In the genomic region with DNA sequence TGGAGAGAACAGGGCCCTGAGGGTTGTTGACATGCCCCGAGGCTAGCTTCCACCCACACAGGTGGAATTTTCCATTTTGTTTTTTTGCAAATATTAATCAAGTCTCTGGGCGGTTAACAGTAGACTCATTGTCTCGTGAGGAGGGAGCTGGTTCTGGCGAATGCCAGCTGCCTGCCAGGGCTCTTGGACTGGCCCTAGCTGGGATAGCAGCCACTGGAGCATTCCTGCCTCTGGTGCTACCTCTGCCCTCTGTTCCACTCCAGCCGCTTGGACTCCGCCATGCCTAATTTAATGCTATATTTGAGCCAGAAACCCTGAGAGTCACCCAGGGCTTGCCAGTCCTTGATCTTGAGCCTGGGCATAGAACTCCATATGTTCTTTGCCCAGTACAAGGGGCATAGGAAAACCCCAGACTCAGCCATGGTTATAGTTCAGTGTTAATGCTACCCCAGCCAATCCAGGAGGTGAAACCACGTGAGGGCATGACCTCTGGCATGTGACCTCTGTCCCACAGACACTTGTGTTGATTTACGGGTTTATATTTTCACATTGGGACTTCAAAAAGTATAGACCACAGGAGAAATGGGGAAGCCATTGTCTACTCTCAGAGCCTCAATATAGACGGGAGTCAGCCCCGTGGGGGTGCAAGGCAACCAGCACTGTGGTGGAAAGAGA, we compare ENCODE assay signal across 12 mouse cellular contexts. TPM values are rescaled to one million over a fixed set of nuclear protein-coding genes. Genes with fewer than 3 reads are reported as not detected.
DNase-seq lines count a peak whose midpoint lies in the region; ATAC-seq and TF ChIP-seq lines count a peak whose summit lies in the region.
"Had no signal": no experiment of that assay in that cellular context is flagged by ENCODE, and none has a peak within 500 bp of the region (broad histone marks: within the 10 kb centered on the region; RNA-seq: fewer than 3 reads in every experiment).

No protein-coding gene starts in this region.

- H3K36me3 ChIP-seq in hindbrain, postnatal 0 days (ENCODE audit: insufficient read depth, low read length), result no peaks in the 10 kb centered on the region
- no peaks in the 10 kb centered on the region for H3K36me3 ChIP-seq in hindbrain, embryonic 11.5 days (ENCODE audit: control insufficient read depth, insufficient read depth, low read length)
- no peaks in the 10 kb centered on the region for H3K36me3 ChIP-seq in kidney, postnatal 0 days (ENCODE audit: insufficient read depth, low read length)
- no peaks in the 10 kb centered on the region for H3K36me3 ChIP-seq in lung, postnatal 0 days (ENCODE audit: insufficient read depth, low read length)

- H3K9ac ChIP-seq in hindbrain, postnatal 0 days (replicated peaks; ENCODE audit: low read length), result no peak overlapping the region
- no peak overlapping the region for H3K9ac ChIP-seq in hindbrain, embryonic 11.5 days (ENCODE audit: low read depth, low read length)
- no peak overlapping the region for H3K9ac ChIP-seq in kidney, postnatal 0 days (ENCODE audit: low read depth, low read length)
- no peak overlapping the region for H3K9ac ChIP-seq in lung, postnatal 0 days (replicated peaks; ENCODE audit: low read depth)

- no peak overlapping the region for H3K4me3 ChIP-seq in hindbrain, postnatal 0 days (ENCODE audit: low read length)
- no peak overlapping the region for H3K4me3 ChIP-seq in hindbrain, embryonic 11.5 days (ENCODE audit: low read depth, low read length)
- H3K4me3 ChIP-seq in kidney, postnatal 0 days (replicated peaks; ENCODE audit: low read depth, low read length), result no peak overlapping the region
- no peak overlapping the region for H3K4me3 ChIP-seq in lung, postnatal 0 days (ENCODE audit: low read depth, low read length)

- no peak overlapping the region for H3K4me2 ChIP-seq in hindbrain, postnatal 0 days (ENCODE audit: low read depth, low read length)
- H3K4me2 ChIP-seq in hindbrain, embryonic 11.5 days (replicated peaks; ENCODE audit: low read depth, low read length), result no peak overlapping the region
- H3K4me2 ChIP-seq in kidney, postnatal 0 days (ENCODE audit: low read length), result no peak overlapping the region
- no peak overlapping the region for H3K4me2 ChIP-seq in lung, postnatal 0 days (replicated peaks; ENCODE audit: low read depth, low read length)

- no peaks in the 10 kb centered on the region for H3K9me3 ChIP-seq in hindbrain, postnatal 0 days (ENCODE audit: low read length)
- no peaks in the 10 kb centered on the region for H3K9me3 ChIP-seq in hindbrain, embryonic 11.5 days (ENCODE audit: control insufficient read depth, low read length)
- no peaks in the 10 kb centered on the region for H3K9me3 ChIP-seq in kidney, postnatal 0 days (replicated peaks; ENCODE audit: low read length)
- no peaks in the 10 kb centered on the region for H3K9me3 ChIP-seq in lung, postnatal 0 days (ENCODE audit: low read length)

- peak; percentile 28 for DNase-seq in hindbrain, postnatal 0 days (ENCODE audit: low spot score)
- DNase-seq in hindbrain, embryonic 11.5 days (ENCODE audit: low spot score), result no peak
- DNase-seq in 3T3-L1 (ENCODE audit: low read depth, low spot score), result peak; percentile 62
- DNase-seq in NIH3T3 (ENCODE audit: low read depth), result peak; percentile 40
- DNase-seq in kidney, postnatal 0 days (ENCODE audit: low spot score), result no peak
- no peak for DNase-seq in yolk sac, embryonic 10.5 days (ENCODE audit: low spot score)
- DNase-seq in lung, postnatal 0 days (ENCODE audit: low spot score), result no peak
- DNase-seq: cerebellum, adult 11 months; lung, adult 2 months had no signal

- no peak for TF ChIP-seq CTCF in hindbrain, postnatal 0 days (IDR thresholded peaks at IDR 0.05; ENCODE audit: low read depth)
- no peak for TF ChIP-seq CTCF in kidney, postnatal 0 days (IDR thresholded peaks at IDR 0.05; ENCODE audit: low read depth)
- no peak for TF ChIP-seq CTCF in lung, postnatal 0 days (IDR thresholded peaks at IDR 0.05)

- no peak for ATAC-seq in hindbrain, postnatal 0 days
- no peak for ATAC-seq in hindbrain, embryonic 11.5 days (ENCODE audit: low FRiP score)
- ATAC-seq in kidney, postnatal 0 days (replicated peaks; ENCODE audit: low FRiP score, low read depth), result peak; percentile 50
- no peak for ATAC-seq in granulocyte monocyte progenitor cell, adult 5-6 weeks (replicated peaks; ENCODE audit: poor library complexity, severe bottlenecking)
- no peak for ATAC-seq in lung, postnatal 0 days
- ATAC-seq: intestine, postnatal 0 days had no signal

- H3K27me3 ChIP-seq in hindbrain, postnatal 0 days (ENCODE audit: insufficient read depth, low read length), result no peaks in the 10 kb centered on the region
- H3K27me3 ChIP-seq in hindbrain, embryonic 11.5 days (ENCODE audit: control insufficient read depth, insufficient read depth, low read length), result peaks cover 12% of the 10 kb centered on the region
- no peaks in the 10 kb centered on the region for H3K27me3 ChIP-seq in kidney, postnatal 0 days (ENCODE audit: insufficient read depth, low read length)
- 0 out of 2 replicates have a peak, but pooled peaks cover 3% of the 10 kb centered on the region for H3K27me3 ChIP-seq in lung, postnatal 0 days (replicated peaks; ENCODE audit: insufficient read depth, low read length)

- 56% methylated on average over 10 of the region's 10 CpGs for WGBS in hindbrain, postnatal 0 days
- WGBS in hindbrain, embryonic 11.5 days, result 87% methylated on average over 10 of the region's 10 CpGs
- WGBS in kidney, postnatal 0 days, result 54% methylated on average over 10 of the region's 10 CpGs
- WGBS in lung, postnatal 0 days, result 64% methylated on average over 10 of the region's 10 CpGs

- no peak for TF ChIP-seq EP300 in lung, postnatal 0 days (IDR thresholded peaks at IDR 0.05)

- H3K27ac ChIP-seq in hindbrain, postnatal 0 days, result no peak overlapping the region
- no peak overlapping the region for H3K27ac ChIP-seq in hindbrain, embryonic 11.5 days (ENCODE audit: low read depth, low read length)
- peak overlapping the region; percentile 85 for H3K27ac ChIP-seq in kidney, postnatal 0 days
- H3K27ac ChIP-seq in lung, postnatal 0 days (ENCODE audit: low read length), result no peak overlapping the region

- peaks cover 8% of the 10 kb centered on the region for H3K4me1 ChIP-seq in hindbrain, postnatal 0 days (ENCODE audit: insufficient read depth, low read length)
- H3K4me1 ChIP-seq in hindbrain, embryonic 11.5 days (replicated peaks; ENCODE audit: control insufficient read depth, insufficient read depth, low read length), result 0 out of 2 replicates have a peak, but pooled peaks cover 2% of the 10 kb centered on the region
- peaks cover 12% of the 10 kb centered on the region; the same call in 1 of the 2 replicates for H3K4me1 ChIP-seq in kidney, postnatal 0 days (replicated peaks; ENCODE audit: insufficient read depth, low read length)
- H3K4me1 ChIP-seq in lung, postnatal 0 days (ENCODE audit: insufficient read depth, low read depth, low read length), result peaks cover 4% of the 10 kb centered on the region; the same call in 1 of the 2 replicates

RNA-seq across cellular contexts. Expression of a gene that starts 3.2 kb away (rescaled TPM):
- 1.3 TPM in 2 replicates for total RNA-seq in hindbrain, postnatal 0 days (2014; rRNA removed)
- polyA plus RNA-seq in hindbrain, postnatal 0 days (2015; fragmentation: Nextera tagmentation; extraction: Ambion mirVana), result 0.30 and 0.58 TPM in 2 replicates
- polyA plus RNA-seq in hindbrain, embryonic 11.5 days (2014; fragmentation: Nextera tagmentation; extraction: Ambion mirVana), result 0.04 TPM in 1 of 2 replicates, not detected in the other
- 4.1 and 4.3 TPM in 2 replicates for polyA plus RNA-seq in kidney, postnatal 0 days (2015; fragmentation: Nextera tagmentation; extraction: Ambion mirVana)
- total RNA-seq in granulocyte monocyte progenitor cell, adult 5-6 weeks (2014; fragmentation: Nextera tagmentation), result 95.5 and 110 TPM in 2 replicates
- 95.6 and 95.7 TPM in 2 replicates for total RNA-seq in granulocyte monocyte progenitor cell, adult 5-6 weeks (2017)
- 0.80 and 1.5 TPM in 2 replicates for polyA plus RNA-seq in lung, postnatal 0 days (2015; fragmentation: Nextera tagmentation; extraction: Ambion mirVana)
- polyA plus RNA-seq: forebrain, embryonic 11.5 days had no signal

RNA-seq across cellular contexts. Expression of a gene that starts 3.3 kb away (rescaled TPM):
- total RNA-seq in hindbrain, postnatal 0 days (2014; rRNA removed), result 0.18 and 0.58 TPM in 2 replicates
- 0.86 and 0.94 TPM in 2 replicates for polyA plus RNA-seq in hindbrain, postnatal 0 days (2015; fragmentation: Nextera tagmentation; extraction: Ambion mirVana)
- polyA plus RNA-seq in hindbrain, embryonic 11.5 days (2014; fragmentation: Nextera tagmentation; extraction: Ambion mirVana), result 0.96 and 0.97 TPM in 2 replicates
- 1.9 and 2.1 TPM in 2 replicates for polyA plus RNA-seq in kidney, postnatal 0 days (2015; fragmentation: Nextera tagmentation; extraction: Ambion mirVana)
- total RNA-seq in granulocyte monocyte progenitor cell, adult 5-6 weeks (2014; fragmentation: Nextera tagmentation), result 4.0 and 13.5 TPM in 2 replicates
- 5.2 and 7.2 TPM in 2 replicates for total RNA-seq in granulocyte monocyte progenitor cell, adult 5-6 weeks (2017)
- polyA plus RNA-seq in lung, postnatal 0 days (2015; fragmentation: Nextera tagmentation; extraction: Ambion mirVana), result 0.11 and 0.31 TPM in 2 replicates

RNA-seq across cellular contexts. Expression of a gene that starts 33.9 kb away (rescaled TPM):
- 38.0 and 40.0 TPM in 2 replicates for total RNA-seq in hindbrain, postnatal 0 days (2014; rRNA removed)
- polyA plus RNA-seq in hindbrain, postnatal 0 days (2015; fragmentation: Nextera tagmentation; extraction: Ambion mirVana), result 51.3 and 54.9 TPM in 2 replicates
- 81.8 and 82.3 TPM in 2 replicates for polyA plus RNA-seq in hindbrain, embryonic 11.5 days (2014; fragmentation: Nextera tagmentation; extraction: Ambion mirVana)
- polyA plus RNA-seq in kidney, postnatal 0 days (2015; fragmentation: Nextera tagmentation; extraction: Ambion mirVana), result 49.4 and 51.5 TPM in 2 replicates
- 28.3 and 35.6 TPM in 2 replicates for total RNA-seq in granulocyte monocyte progenitor cell, adult 5-6 weeks (2014; fragmentation: Nextera tagmentation)
- total RNA-seq in granulocyte monocyte progenitor cell, adult 5-6 weeks (2017), result 25.5 and 31.8 TPM in 2 replicates
- 38.5 and 39.2 TPM in 2 replicates for polyA plus RNA-seq in lung, postnatal 0 days (2015; fragmentation: Nextera tagmentation; extraction: Ambion mirVana)

RNA-seq across cellular contexts. Expression of a gene that starts 43.9 kb away (rescaled TPM):
- 47.9 and 73.1 TPM in 2 replicates for total RNA-seq in hindbrain, postnatal 0 days (2014; rRNA removed)
- 429 and 448 TPM in 2 replicates for polyA plus RNA-seq in hindbrain, postnatal 0 days (2015; fragmentation: Nextera tagmentation; extraction: Ambion mirVana)
- 314 and 327 TPM in 2 replicates for polyA plus RNA-seq in hindbrain, embryonic 11.5 days (2014; fragmentation: Nextera tagmentation; extraction: Ambion mirVana)
- 329 and 334 TPM in 2 replicates for polyA plus RNA-seq in kidney, postnatal 0 days (2015; fragmentation: Nextera tagmentation; extraction: Ambion mirVana)
- total RNA-seq in granulocyte monocyte progenitor cell, adult 5-6 weeks (2014; fragmentation: Nextera tagmentation), result 98.9 and 114 TPM in 2 replicates
- total RNA-seq in granulocyte monocyte progenitor cell, adult 5-6 weeks (2017), result 189 and 222 TPM in 2 replicates
- 445 and 477 TPM in 2 replicates for polyA plus RNA-seq in lung, postnatal 0 days (2015; fragmentation: Nextera tagmentation; extraction: Ambion mirVana)

Comparison
In these comparisons a context has a peak if more than half of its experiments do, and no peak if none do; other contexts are left out.
1. DNase-seq: peak in hindbrain, postnatal 0 days (single experiment), 3T3-L1 (single experiment) and NIH3T3 (single experiment); none in hindbrain, embryonic 11.5 days (single experiment), kidney, postnatal 0 days (single experiment), yolk sac, embryonic 10.5 days (single experiment) and lung, postnatal 0 days (single experiment).